Mouse (Mus musculus): Measurements from ENCODE around the gene Prima1.

Prima1 gene

GRCm38 (mm10) chr12:103215877-103216610 is 25.9 kb downstream of the Prima1 start:
- no peak for DNase-seq

GRCm38 (mm10) chr12:103214797-103215196 is 27.2 kb downstream of the Prima1 start:
- no peak for DNase-seq

GRCm38 (mm10) chr12:103214270-103214669 is 27.7 kb downstream of the Prima1 start:
- no peak for DNase-seq

- DNase-seq = no peak
Observed at GRCm38 (mm10) chr12:103213591-103213990, 28.4 kb downstream of the Prima1 start.

GRCm38 (mm10) chr12:103211078-103211477 is 30.9 kb downstream of the Prima1 start:
- no peak for DNase-seq

GRCm38 (mm10) chr12:103209581-103209980 is 32.4 kb downstream of the Prima1 start:
- no peak for DNase-seq

GRCm38 (mm10) chr12:103205561-103205960 is 36.4 kb downstream of the Prima1 start:
- no peak for DNase-seq

GRCm38 (mm10) chr12:103202592-103203544 is 39.1 kb downstream of the Prima1 start:
- no peak for DNase-seq

GRCm38 (mm10) chr12:103192996-103193395 is 49.0 kb downstream of the Prima1 start:
- DNase-seq = no peak

- DNase-seq = no peak
Observed at GRCm38 (mm10) chr12:103189771-103190170, 52.2 kb downstream of the Prima1 start.

GRCm38 (mm10) chr12:103188223-103188622 is 53.7 kb downstream of the Prima1 start:
- no peak for DNase-seq

- no peak for DNase-seq
Observed at GRCm38 (mm10) chr12:103187020-103187419, 54.9 kb downstream of the Prima1 start.

GRCm38 (mm10) chr12:103183057-103183456 is 58.9 kb downstream of the Prima1 start:
- DNase-seq = no peak

- no peak for DNase-seq
Observed at GRCm38 (mm10) chr12:103168892-103169291, 73.1 kb downstream of the Prima1 start.

GRCm38 (mm10) chr12:103164101-103165030 is 77.6 kb downstream of the Prima1 start:
- no peak for DNase-seq

GRCm38 (mm10) chr12:103163596-103163995 is 78.4 kb downstream of the Prima1 start:
- DNase-seq = no peak

- DNase-seq = no peak
Observed at GRCm38 (mm10) chr12:103160721-103161120, 81.2 kb downstream of the Prima1 start.

- no peak for DNase-seq
Observed at GRCm38 (mm10) chr12:103159016-103159415, 82.9 kb downstream of the Prima1 start.

- no peak for DNase-seq
Observed at GRCm38 (mm10) chr12:103157129-103157910, 84.6 kb downstream of the Prima1 start.

- no peak for DNase-seq
Observed at GRCm38 (mm10) chr12:103155406-103155805, 86.5 kb downstream of the Prima1 start.

GRCm38 (mm10) chr12:103154927-103155326 is 87.0 kb downstream of the Prima1 start:
- DNase-seq = no peak

GRCm38 (mm10) chr12:103150247-103150646 is 91.7 kb downstream of the Prima1 start:
- no peak for DNase-seq

Measured in thymus, postnatal 36 days (tissue).